Mouse (Mus musculus): Measurements from ENCODE around the gene Ugt1a9.
A peak's percentile ranks its signal among the peaks of the same experiment; 100 is the strongest.
"Not testable (repeated sequence)": the region's sequence is repeated elsewhere in the genome, so short reads cannot be mapped to it uniquely, and the experiment has no call there.

Gene Ugt1a9

DNA sequence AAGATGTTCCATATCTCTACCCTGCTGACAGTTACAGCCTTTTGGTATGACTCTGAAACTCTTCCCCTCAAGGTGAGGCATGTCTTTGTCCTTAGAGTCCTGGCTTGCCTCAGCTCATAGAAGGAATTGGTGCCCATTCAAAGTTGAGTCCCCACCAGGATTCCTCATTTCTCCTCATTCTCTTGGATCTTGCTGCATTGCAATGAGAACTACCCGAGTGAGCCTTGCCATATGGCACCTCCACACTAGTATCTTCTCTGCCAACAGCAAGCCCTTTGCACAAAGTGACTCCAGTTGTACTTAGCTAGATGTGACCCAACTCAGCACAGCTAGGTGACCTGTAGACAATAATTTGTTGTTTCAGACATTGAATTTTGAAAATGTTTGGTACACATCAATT lies 153.0 kb downstream of the Ugt1a9 start:
- no peak for DNase-seq

DNA sequence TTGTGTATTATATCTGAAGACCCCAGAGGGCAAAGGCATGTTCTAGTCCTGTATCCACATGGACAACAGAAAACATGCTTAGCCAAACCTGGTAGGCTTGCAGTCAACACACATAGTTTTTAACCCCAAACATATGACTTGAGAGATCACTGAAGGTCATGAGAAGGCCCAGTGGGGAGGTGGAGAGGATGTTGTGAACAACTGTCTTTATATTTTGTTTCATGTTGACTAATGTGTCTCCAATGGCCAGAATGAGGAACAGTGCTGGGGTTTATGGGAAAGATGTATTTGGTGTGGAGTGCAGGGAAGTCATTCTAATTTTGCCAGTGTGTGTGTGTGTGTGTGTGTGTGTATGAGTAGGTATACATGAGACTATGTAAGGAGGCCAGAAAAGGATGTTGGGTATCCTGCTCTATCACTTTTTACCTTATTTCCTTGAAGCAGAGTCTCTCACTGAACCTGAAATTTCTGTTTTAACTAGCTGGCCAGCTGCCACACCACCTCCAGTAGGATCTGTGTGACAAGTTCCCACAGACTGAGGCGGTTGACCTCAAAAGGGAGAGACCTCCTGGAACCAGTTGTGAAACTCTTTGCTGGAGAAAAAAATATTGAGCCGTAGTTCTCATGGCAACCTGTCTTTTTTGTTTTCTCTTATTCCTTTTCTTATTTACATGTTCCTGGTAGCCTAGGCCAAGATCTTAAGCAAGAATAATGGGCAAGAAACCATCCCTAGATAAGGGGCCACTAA lies 153.6 kb downstream of the Ugt1a9 start:
- peak; percentile 46 for DNase-seq

DNA sequence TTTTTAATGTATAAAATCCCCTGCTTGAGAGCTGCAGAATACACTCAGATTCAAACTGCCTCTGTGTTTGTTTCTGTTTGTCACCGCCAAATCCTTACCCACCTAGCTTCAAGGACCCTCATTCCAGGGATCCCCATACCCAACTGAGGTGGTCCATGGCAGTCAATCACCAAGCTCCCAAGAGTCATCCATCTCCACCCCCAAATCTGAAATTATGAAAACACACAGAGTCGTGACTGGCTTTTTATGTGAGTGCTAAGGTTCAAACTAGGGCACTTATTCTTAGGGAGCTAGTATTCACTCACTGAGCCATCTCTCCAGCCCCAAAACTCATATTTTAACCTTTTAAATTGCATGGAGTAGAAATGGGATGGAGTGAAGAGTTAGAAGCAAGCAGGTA lies 154.7 kb downstream of the Ugt1a9 start:
- not testable (repeated sequence) for DNase-seq

DNA sequence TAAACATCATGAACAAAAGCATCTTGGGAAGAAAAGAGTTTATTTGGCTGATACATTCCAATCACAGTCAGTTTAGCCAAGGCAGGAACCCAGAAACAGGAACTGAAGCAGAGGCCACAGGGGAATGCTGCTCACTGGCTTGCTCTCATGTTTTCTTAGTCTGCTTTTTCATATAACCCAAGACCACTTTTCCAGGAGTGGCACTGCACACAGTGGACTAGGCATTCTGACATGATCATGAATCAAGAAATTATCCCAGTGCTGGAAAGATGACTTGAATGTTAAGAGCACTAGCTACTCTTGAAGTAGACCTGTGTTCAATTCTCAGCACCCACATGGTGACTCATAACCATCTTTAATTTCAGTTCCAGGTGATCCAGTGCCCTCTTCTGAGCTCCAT lies 155.1 kb downstream of the Ugt1a9 start:
- no peak for DNase-seq

- no peak for DNase-seq
Measured at GRCm38 (mm10) chr1:88226670-88227379, 156.2 kb downstream of the Ugt1a9 start, which contains the start of gene Mroh2a. Mroh2a (plus strand) TSS chr1:88226986.

DNA sequence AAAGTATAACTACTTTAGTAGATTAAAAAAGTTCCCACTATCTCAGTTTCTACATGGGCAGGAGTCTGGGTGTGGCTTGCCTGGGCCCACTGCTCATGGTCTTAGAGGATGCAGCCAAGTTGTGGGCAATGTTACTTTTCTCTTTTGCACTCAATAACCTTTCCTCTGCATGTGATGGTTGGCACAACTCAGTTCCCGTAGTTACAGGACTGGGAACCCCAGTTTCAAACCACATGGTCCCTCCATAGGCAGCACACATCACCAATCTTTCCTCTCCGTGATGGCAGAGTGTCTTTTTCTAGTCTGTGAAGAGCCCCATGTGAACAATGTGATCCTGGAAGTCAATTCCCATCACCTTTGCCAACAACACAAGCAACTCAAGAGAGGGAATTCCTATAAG lies 156.9 kb downstream of the Ugt1a9 start:
- DNase-seq: no peak

GRCm38 (mm10) chr1:88228121-88228520 lies 157.5 kb downstream of the Ugt1a9 start:
- no peak for DNase-seq

- DNase-seq: no peak
Measured at GRCm38 (mm10) chr1:88229566-88229965, 159.0 kb downstream of the Ugt1a9 start.

GRCm38 (mm10) chr1:88229986-88230385 lies 159.4 kb downstream of the Ugt1a9 start:
- DNase-seq: no peak

- DNase-seq: no peak
Measured at GRCm38 (mm10) chr1:88230421-88230820, 159.8 kb downstream of the Ugt1a9 start.

- no peak for DNase-seq
Measured at GRCm38 (mm10) chr1:88230981-88231802, 160.6 kb downstream of the Ugt1a9 start.

DNA sequence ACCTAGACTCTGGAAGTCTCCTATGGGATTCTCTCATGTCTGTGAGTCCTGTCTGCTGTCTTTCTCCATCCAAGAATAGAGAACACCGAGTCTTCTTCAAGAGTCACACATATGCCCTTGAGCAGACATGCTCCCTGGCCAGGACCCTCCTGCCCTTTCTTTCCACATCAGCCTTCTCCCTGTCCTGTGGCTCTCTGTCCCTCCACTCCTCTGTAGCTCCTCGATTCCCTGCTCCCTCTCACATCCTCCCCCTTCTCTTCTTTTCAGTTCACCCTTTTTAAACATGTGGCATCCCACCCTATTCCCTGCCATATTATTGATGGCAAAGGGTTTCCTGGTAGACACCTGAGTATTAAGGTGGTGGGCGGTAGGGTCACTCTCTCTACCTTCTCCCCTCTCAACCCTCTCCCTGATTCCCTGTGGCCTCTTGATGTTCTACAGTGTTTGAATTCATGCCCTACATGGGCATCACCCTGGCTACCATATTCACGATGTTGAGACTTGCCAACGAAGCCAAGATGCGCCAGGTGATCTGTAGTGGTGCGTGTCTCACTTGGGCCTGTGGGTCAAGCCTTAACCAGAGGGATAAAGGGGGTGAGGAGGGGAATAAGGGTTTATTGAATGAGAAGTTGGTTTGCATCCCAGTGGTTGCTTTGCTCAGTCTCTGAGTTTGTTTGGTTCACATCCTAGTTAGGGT lies 161.4 kb downstream of the Ugt1a9 start:
- DNase-seq: no peak

DNA sequence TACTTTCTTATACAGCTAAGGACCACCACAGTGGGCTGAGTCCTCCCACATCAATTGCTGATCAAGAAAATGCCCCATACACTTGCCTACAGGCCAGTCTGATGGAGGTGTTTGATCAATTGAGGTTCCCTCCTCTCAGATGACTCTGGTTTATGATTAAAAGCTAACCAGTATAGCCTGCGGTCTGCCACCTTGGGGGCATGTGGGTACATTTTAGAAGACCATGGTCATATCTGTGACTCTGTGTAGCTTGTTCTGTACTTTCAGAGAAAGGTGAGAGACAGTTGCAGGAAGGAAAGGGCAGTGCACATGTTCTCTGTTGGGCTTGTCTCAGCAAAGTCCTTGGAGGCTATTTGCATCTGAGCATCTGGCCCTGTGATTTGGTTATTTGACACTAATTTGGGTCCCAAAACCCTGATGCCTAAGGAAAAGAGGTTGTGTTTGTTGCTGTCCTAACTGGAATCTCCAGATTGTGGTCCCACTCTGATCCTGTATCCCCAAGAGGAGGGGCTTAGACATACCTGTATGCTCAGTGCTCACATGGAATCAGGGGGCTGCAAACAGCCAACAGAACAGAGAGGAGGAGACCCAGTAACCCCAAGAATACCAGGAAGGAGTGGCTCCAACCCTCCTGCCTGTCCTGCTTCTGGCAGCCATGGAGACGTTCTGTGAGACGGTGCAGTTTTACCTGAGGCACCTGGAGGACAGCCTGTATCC lies 162.2 kb downstream of the Ugt1a9 start:
- no peak for DNase-seq

GRCm38 (mm10) chr1:88233421-88234247 lies 163.0 kb downstream of the Ugt1a9 start:
- DNase-seq: no peak

DNA sequence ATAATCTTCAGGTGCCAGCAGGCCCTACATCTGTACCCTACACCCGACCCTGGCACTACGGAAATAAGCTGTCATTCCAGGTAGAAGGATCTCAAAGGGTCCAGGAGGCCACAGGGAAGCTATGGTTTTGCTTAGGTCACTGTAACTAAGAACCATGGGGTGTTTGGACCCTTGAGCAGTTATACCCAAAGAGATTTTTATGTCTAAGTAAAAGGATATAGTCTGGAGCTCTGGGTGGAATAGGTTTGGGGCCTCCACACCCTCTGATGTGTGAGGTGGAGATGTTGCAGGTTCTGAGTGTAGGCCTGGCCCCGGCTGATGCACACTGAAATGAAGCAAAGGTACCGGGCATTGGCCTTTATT lies 163.6 kb downstream of the Ugt1a9 start:
- DNase-seq: no peak

DNA sequence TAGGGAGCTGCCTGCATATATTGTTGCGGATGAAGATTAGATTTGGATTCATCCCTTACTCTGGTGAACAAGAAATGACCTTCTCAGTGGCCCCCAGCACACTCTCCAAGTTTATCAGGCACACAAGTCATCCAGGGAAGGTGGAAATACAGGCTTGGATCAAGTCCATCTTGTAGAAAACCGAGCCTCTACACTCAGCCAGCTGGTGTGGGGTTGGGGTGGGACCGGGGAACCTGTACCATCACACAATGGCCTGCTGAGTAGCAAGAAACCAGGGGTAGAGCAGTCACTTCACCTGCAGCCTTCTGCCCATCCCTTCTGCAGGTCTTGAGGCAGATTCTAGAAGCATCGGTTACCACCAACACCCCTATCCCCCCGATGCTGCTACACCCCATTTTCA lies 164.0 kb downstream of the Ugt1a9 start:
- no peak for DNase-seq

DNA sequence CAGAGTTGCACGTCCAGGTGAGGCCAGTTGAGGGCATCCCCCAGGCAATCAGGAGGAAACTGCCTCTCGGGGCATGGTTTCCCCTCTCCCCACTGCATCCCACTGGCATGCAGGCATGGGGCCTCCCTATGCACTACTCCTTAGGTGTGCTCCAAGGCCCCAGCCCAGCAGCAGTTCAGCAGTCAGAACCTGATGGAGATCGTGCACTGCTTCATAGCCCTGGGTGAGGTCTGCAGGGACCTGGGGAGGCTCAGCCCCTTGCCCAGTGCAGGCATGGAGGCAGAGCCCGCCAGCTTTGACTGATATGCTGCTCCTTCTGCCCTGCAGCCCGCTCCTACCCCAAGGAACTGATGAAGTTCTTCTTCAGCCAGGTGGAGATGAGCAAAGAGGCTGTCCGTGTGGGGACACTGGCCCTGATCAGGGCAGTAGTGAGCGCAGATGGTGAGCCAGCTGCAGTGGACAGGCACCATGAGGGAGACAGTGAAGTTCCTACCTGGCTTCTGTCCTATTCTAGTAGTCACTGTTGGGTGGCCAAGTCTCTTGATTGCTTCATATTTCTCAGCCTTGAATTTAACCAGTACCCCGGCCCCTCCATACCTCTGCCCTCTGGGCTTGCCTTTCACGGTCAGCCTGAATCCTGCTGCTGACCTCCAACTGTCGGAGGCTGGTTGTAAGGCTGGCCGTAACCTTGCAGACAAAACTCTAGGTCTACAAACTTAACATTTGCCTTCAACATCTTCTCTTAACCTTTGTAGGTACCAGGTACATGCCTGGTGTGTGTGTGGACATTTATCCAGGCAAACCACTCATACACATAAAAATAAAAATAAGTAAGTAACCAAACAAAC lies 164.7 kb downstream of the Ugt1a9 start:
- DNase-seq: no peak

GRCm38 (mm10) chr1:88235894-88236415 lies 165.4 kb downstream of the Ugt1a9 start:
- DNase-seq: peak; percentile 95

- DNase-seq: no peak
Measured at GRCm38 (mm10) chr1:88237311-88237710, 166.7 kb downstream of the Ugt1a9 start.

DNA sequence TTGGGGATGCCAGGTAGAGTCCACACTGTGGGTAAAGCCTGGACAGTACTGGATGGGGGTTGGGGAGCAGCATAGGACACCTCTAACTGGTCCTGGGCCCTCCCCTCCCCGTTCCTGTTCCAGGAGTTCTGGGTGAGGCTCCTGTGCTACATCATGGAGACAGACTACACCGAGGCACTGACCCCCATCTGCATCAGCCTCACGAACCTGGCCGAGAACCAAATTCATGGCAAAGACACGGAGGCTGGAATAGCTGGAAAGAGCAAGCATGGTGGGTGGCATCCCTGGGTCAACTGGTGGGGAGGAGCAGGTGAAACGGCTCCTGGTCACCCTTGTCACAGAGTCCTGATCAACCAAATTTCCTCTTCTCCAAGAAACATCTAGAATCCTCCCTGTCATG lies 168.2 kb downstream of the Ugt1a9 start:
- DNase-seq: no peak
